Mouse (Mus musculus): ENCODE measurements at regions not wholly inside any gene's neighbourhood (a gene's known extent, or its start where the extent isn't known, plus 50 kb on each side); places are given as distances from the start of the nearest gene placed in this dataset.
"Not testable (repeated sequence)": the region's sequence is repeated elsewhere in the genome, so short reads cannot be mapped to it uniquely, and the experiment has no call there.

GRCm38 (mm10) chr12:77526581-77526980 is 288.7 kb downstream of the Fut8 start:
- H3K4me2 ChIP-seq; H3K36me3 ChIP-seq (ENCODE audit: control insufficient read depth, insufficient read depth, low read length); H3K4me3 ChIP-seq (ENCODE audit: low read depth, low read length); H3K27me3 ChIP-seq (ENCODE audit: control insufficient read depth, insufficient read depth, low read length); H3K27ac ChIP-seq (ENCODE audit: low read depth, low read length); H3K9ac ChIP-seq (ENCODE audit: low read depth, low read length); ATAC-seq (replicated peaks; ENCODE audit: insufficient number of reproducible peaks, low FRiP score, low TSS enrichment); H3K4me1 ChIP-seq (ENCODE audit: control insufficient read depth, insufficient read depth, low read length); H3K9me3 ChIP-seq (replicated peaks; ENCODE audit: control insufficient read depth, low read length): not testable (repeated sequence)
- 90% methylated on average over 14 of the region's 14 CpGs for WGBS (ENCODE audit: insufficient replicate concordance)

GRCm38 (mm10) chr12:77527499-77527898 is 289.6 kb downstream of the Fut8 start:
- ATAC-seq (replicated peaks; ENCODE audit: insufficient number of reproducible peaks, low FRiP score, low TSS enrichment) = no peak
- H3K27me3 ChIP-seq (ENCODE audit: control insufficient read depth, insufficient read depth, low read length) = peaks cover 3% of the 10 kb centered on the region; the same call in 1 of the 2 replicates
- H3K9ac ChIP-seq (ENCODE audit: low read depth, low read length) = no peak overlapping the region
- H3K4me2 ChIP-seq = no peak overlapping the region
- no peak overlapping the region for H3K27ac ChIP-seq (ENCODE audit: low read depth, low read length)
- no peaks in the 10 kb centered on the region for H3K9me3 ChIP-seq (replicated peaks; ENCODE audit: control insufficient read depth, low read length)
- no peaks in the 10 kb centered on the region for H3K4me1 ChIP-seq (ENCODE audit: control insufficient read depth, insufficient read depth, low read length)
- 76% methylated on average over 1 of the region's 1 CpGs for WGBS (ENCODE audit: insufficient replicate concordance)
- no peaks in the 10 kb centered on the region for H3K36me3 ChIP-seq (ENCODE audit: control insufficient read depth, insufficient read depth, low read length)
- H3K4me3 ChIP-seq (ENCODE audit: low read depth, low read length) = no peak overlapping the region

- Histone ChIP-seq H3K4me3 (ENCODE audit: low read depth, low read length) (no peak overlapping the region), H3K9ac (ENCODE audit: low read depth, low read length) (no peak overlapping the region), H3K36me3 (ENCODE audit: control insufficient read depth, insufficient read depth, low read length) (no peaks in the 10 kb centered on the region), H3K27ac (ENCODE audit: low read depth, low read length) (no peak overlapping the region), H3K4me1 (ENCODE audit: control insufficient read depth, insufficient read depth, low read length) (no peaks in the 10 kb centered on the region), H3K27me3 (ENCODE audit: control insufficient read depth, insufficient read depth, low read length) (peaks cover 3% of the 10 kb centered on the region; the same call in 1 of the 2 replicates), H3K4me2 (no peak overlapping the region), H3K9me3 (replicated peaks; ENCODE audit: control insufficient read depth, low read length) (no peaks in the 10 kb centered on the region)
- no peak for ATAC-seq (replicated peaks; ENCODE audit: insufficient number of reproducible peaks, low FRiP score, low TSS enrichment)
- WGBS (ENCODE audit: insufficient replicate concordance) = 82% methylated on average over 9 of the region's 9 CpGs
Measured at GRCm38 (mm10) chr12:77527953-77528865, 290.3 kb downstream of the Fut8 start.

DNA sequence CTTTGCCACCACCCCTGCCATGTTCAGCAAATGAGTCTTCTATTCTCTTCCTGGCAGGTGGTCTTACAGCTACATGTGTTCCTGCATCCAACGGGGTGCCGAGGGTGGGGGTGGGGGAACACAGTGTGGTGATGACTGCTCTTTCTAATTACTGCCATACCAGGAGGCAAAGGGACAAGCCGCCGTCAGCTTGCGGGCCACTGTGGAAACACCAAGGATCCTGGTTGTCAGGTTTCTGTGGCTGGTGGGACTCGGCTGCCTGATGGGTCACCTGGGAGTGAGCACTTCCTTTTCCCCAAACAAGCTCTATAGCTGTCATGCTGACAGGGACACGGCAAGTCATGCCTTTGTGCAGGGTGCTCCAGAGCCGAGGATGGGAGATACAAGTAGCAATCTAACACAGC is 290.9 kb downstream of the Fut8 start:
- Histone ChIP-seq H3K9ac (ENCODE audit: low read depth, low read length) (no peak overlapping the region), H3K27ac (ENCODE audit: low read depth, low read length) (no peak overlapping the region), H3K4me1 (ENCODE audit: control insufficient read depth, insufficient read depth, low read length) (no peaks in the 10 kb centered on the region), H3K4me3 (ENCODE audit: low read depth, low read length) (no peak overlapping the region), H3K9me3 (replicated peaks; ENCODE audit: control insufficient read depth, low read length) (no peaks in the 10 kb centered on the region), H3K36me3 (ENCODE audit: control insufficient read depth, insufficient read depth, low read length) (no peaks in the 10 kb centered on the region), H3K4me2 (no peak overlapping the region), H3K27me3 (ENCODE audit: control insufficient read depth, insufficient read depth, low read length) (peaks cover 6% of the 10 kb centered on the region)
- 76% methylated on average over 8 of the region's 8 CpGs for WGBS (ENCODE audit: insufficient replicate concordance)
- ATAC-seq (replicated peaks; ENCODE audit: insufficient number of reproducible peaks, low FRiP score, low TSS enrichment) = no peak

- Histone ChIP-seq H3K27ac (ENCODE audit: low read depth, low read length) (no peak overlapping the region), H3K9ac (ENCODE audit: low read depth, low read length) (no peak overlapping the region), H3K4me2 (no peak overlapping the region), H3K4me3 (ENCODE audit: low read depth, low read length) (no peak overlapping the region), H3K36me3 (ENCODE audit: control insufficient read depth, insufficient read depth, low read length) (no peaks in the 10 kb centered on the region), H3K9me3 (replicated peaks; ENCODE audit: control insufficient read depth, low read length) (no peaks in the 10 kb centered on the region), H3K27me3 (ENCODE audit: control insufficient read depth, insufficient read depth, low read length) (peaks cover 6% of the 10 kb centered on the region), H3K4me1 (ENCODE audit: control insufficient read depth, insufficient read depth, low read length) (no peaks in the 10 kb centered on the region)
- no peak for ATAC-seq (replicated peaks; ENCODE audit: insufficient number of reproducible peaks, low FRiP score, low TSS enrichment)
- 83% methylated on average over 4 of the region's 4 CpGs for WGBS (ENCODE audit: insufficient replicate concordance)
Measured at GRCm38 (mm10) chr12:77529414-77529813, 291.5 kb downstream of the Fut8 start.

DNA sequence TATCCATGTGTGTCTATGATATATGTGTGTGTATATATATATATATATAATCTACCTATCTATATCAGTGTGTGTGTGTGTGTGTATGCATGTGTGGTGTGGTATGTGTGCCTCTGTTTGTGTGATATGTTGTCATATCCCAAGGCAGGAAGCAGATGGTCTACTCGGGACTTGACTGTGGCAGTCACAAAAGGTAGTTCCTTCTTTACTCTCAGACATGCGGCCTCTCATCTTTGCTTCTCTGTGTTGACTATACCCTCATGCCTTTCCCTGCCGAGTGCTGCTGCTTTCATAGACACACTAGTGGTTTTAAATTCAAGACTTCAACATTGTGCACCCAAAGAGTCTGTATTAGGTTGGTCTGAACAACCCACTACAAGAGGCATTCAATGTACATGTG is 292.0 kb downstream of the Fut8 start:
- ATAC-seq (replicated peaks; ENCODE audit: insufficient number of reproducible peaks, low FRiP score, low TSS enrichment) = no peak
- Histone ChIP-seq H3K36me3 (ENCODE audit: control insufficient read depth, insufficient read depth, low read length) (no peaks in the 10 kb centered on the region), H3K27me3 (ENCODE audit: control insufficient read depth, insufficient read depth, low read length) (peaks cover 6% of the 10 kb centered on the region), H3K9ac (ENCODE audit: low read depth, low read length) (no peak overlapping the region), H3K4me2 (no peak overlapping the region), H3K9me3 (replicated peaks; ENCODE audit: control insufficient read depth, low read length) (no peaks in the 10 kb centered on the region), H3K27ac (ENCODE audit: low read depth, low read length) (no peak overlapping the region), H3K4me1 (ENCODE audit: control insufficient read depth, insufficient read depth, low read length) (no peaks in the 10 kb centered on the region), H3K4me3 (ENCODE audit: low read depth, low read length) (no peak overlapping the region)
- 82% methylated on average over 3 of the region's 3 CpGs for WGBS (ENCODE audit: insufficient replicate concordance)

DNA sequence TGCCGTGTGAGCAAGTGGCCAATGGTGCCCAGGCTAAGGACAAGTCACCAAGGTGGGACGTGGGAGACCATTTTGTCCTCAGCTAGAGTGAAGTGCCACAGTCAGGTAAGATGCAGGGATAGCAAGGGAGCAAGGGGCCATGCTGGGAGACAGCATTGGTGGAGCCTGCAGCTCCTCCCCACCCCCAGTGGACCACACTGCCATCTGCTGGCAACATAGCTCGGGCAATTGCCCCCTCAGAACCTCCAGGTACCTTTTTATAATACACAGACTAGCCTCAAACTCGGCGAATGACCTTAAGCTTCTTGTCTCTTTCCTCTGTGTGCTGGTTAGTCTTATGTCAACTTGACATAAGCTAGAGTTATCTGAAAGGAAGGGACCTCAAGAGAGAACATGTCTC is 293.4 kb downstream of the Fut8 start:
- Histone ChIP-seq H3K4me3 (ENCODE audit: low read depth, low read length) (no peak overlapping the region), H3K4me2 (no peak overlapping the region), H3K27me3 (ENCODE audit: control insufficient read depth, insufficient read depth, low read length) (peaks cover 6% of the 10 kb centered on the region), H3K9me3 (replicated peaks; ENCODE audit: control insufficient read depth, low read length) (no peaks in the 10 kb centered on the region), H3K4me1 (ENCODE audit: control insufficient read depth, insufficient read depth, low read length) (no peaks in the 10 kb centered on the region), H3K27ac (ENCODE audit: low read depth, low read length) (no peak overlapping the region), H3K36me3 (ENCODE audit: control insufficient read depth, insufficient read depth, low read length) (no peaks in the 10 kb centered on the region), H3K9ac (ENCODE audit: low read depth, low read length) (no peak overlapping the region)
- no peak for ATAC-seq (replicated peaks; ENCODE audit: insufficient number of reproducible peaks, low FRiP score, low TSS enrichment)
- WGBS (ENCODE audit: insufficient replicate concordance) = 81% methylated on average over 5 of the region's 5 CpGs

DNA sequence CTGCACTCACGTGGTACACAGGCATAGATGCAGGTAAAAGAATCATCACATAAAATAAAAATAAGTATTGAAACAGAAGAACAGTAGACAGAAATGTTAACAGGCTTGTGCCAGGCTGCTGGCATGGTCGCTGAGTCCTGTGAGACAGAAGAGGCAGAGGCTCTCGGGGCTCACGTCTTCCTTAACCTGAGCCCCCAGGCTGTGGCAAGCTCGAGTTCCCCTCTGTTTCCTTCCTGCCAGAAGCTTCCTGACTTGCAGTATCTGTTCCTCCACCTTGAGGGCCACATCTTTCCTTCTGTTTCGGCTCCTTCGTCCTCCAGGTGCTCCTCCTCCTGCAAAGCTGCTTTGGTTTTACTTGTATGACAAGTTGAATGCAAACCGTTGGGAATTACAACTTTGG is 294.6 kb downstream of the Fut8 start:
- no peak overlapping the region for H3K4me3 ChIP-seq (ENCODE audit: low read depth, low read length)

GRCm38 (mm10) chr12:77533606-77534005 is 295.7 kb downstream of the Fut8 start:
- Histone ChIP-seq H3K4me1 (ENCODE audit: control insufficient read depth, insufficient read depth, low read length) (no peaks in the 10 kb centered on the region), H3K36me3 (ENCODE audit: control insufficient read depth, insufficient read depth, low read length) (no peaks in the 10 kb centered on the region), H3K27ac (ENCODE audit: low read depth, low read length) (no peak overlapping the region), H3K4me2 (no peak overlapping the region), H3K27me3 (ENCODE audit: control insufficient read depth, insufficient read depth, low read length) (peaks cover 3% of the 10 kb centered on the region), H3K9ac (ENCODE audit: low read depth, low read length) (no peak overlapping the region), H3K4me3 (ENCODE audit: low read depth, low read length) (no peak overlapping the region), H3K9me3 (replicated peaks; ENCODE audit: control insufficient read depth, low read length) (no peaks in the 10 kb centered on the region)
- WGBS (ENCODE audit: insufficient replicate concordance) = 71% methylated on average over 2 of the region's 2 CpGs
- no peak for ATAC-seq (replicated peaks; ENCODE audit: insufficient number of reproducible peaks, low FRiP score, low TSS enrichment)

More for the DNA sequence above, 294.6 kb downstream of the Fut8 start:
- ATAC-seq (replicated peaks; ENCODE audit: insufficient number of reproducible peaks, low FRiP score, low TSS enrichment) = no peak
- H3K27me3 ChIP-seq (ENCODE audit: control insufficient read depth, insufficient read depth, low read length) = peaks cover 6% of the 10 kb centered on the region
- H3K4me2 ChIP-seq = no peak overlapping the region
- H3K9ac ChIP-seq (ENCODE audit: low read depth, low read length) = no peak overlapping the region
- H3K9me3 ChIP-seq (replicated peaks; ENCODE audit: control insufficient read depth, low read length) = no peaks in the 10 kb centered on the region
- 70% methylated on average over 8 of the region's 8 CpGs for WGBS (ENCODE audit: insufficient replicate concordance)
- H3K4me1 ChIP-seq (ENCODE audit: control insufficient read depth, insufficient read depth, low read length) = no peaks in the 10 kb centered on the region
- no peaks in the 10 kb centered on the region for H3K36me3 ChIP-seq (ENCODE audit: control insufficient read depth, insufficient read depth, low read length)
- H3K27ac ChIP-seq (ENCODE audit: low read depth, low read length) = no peak overlapping the region
